Mouse (Mus musculus) hindbrain, embryonic 14.5 days (tissue): ENCODE data around the gene Dock9. TPM values are rescaled to one million over a fixed set of nuclear protein-coding genes. Genes with fewer than 3 reads are reported as not detected.
A peak's percentile ranks its signal among the peaks of the same experiment; 100 is the strongest.

Experiments used
- ATAC-seq: fragments of 200-750 bp; cut with Nextera tagmentation; 2 replicates; pipeline ENCODE4 v1.8.0; 2017; ENCODE audit warnings: moderate number of reproducible peaks, mild to moderate bottlenecking, moderate TSS enrichment, moderate library complexity; ENCODE audit not compliant: low FRiP score
- DNase-seq: peaks from one replicate; pipeline ENCODE4 v3.0.0-alpha.2; 2015; ENCODE audit warnings: low spot score
- H3K27ac ChIP-seq: fragments of 300-500 bp; sonication (generic); 2 replicates; pipeline ENCODE4 v1.5.1; 2014; ENCODE audit warnings: mild to moderate bottlenecking, moderate library complexity
- H3K27me3 ChIP-seq: fragments of 300-500 bp; sonication (generic); 2 replicates; pipeline ENCODE4 v1.6.1; 2014; ENCODE audit warnings: mild to moderate bottlenecking, low read length, mixed read lengths; ENCODE audit not compliant: control insufficient read depth, insufficient read depth
- H3K36me3 ChIP-seq: fragments of 300-500 bp; sonication (generic); replicated peaks from 2 replicates; pipeline ENCODE4 v1.6.1; 2014; ENCODE audit not compliant: control insufficient read depth, insufficient read depth
- H3K4me1 ChIP-seq: fragments of 300-500 bp; sonication (generic); replicated peaks from 2 replicates; pipeline ENCODE4 v1.6.1; 2014; ENCODE audit warnings: antibody characterized with exemption, low read length, mixed read lengths; ENCODE audit not compliant: control insufficient read depth, insufficient read depth
- H3K4me2 ChIP-seq: fragments of 300-500 bp; sonication (generic); replicated peaks from 2 replicates; pipeline ENCODE4 v1.6.1; 2014; ENCODE audit warnings: mild to moderate bottlenecking, moderate library complexity
- H3K4me3 ChIP-seq: fragments of 300-500 bp; sonication (generic); replicated peaks from 2 replicates; pipeline ENCODE4 v1.5.1; 2014; ENCODE audit warnings: mild to moderate bottlenecking, low read length
- H3K9ac ChIP-seq: fragments of 300-500 bp; sonication (generic); 2 replicates; pipeline ENCODE4 v1.6.1; 2014
- H3K9me3 ChIP-seq: fragments of 300-500 bp; sonication (generic); 2 replicates; pipeline ENCODE4 v1.6.1; 2016; ENCODE audit warnings: low read length; ENCODE audit not compliant: control insufficient read depth
- WGBS: fragments of 180-500 bp; shearing (Covaris S2); extraction: QIAGEN DNeasy Blood & Tissue Kit; methylation state at CpG from one replicate; pipeline ENCODE4 v1.1.7; 2014; 5-methylcytosine and 5-hydroxymethylcytosine counted together
- polyA plus RNA-seq: library from polyadenylated mRNA; unstranded; fragments of >200 nt; fragmentation: Nextera tagmentation; extraction: Ambion mirVana; gene quantifications from 2 replicates; pipeline ENCODE4 v1.2.1, GENCODE M21; 2014

Gene Dock9
- polyA plus RNA-seq, 1 experiment from 2014 or later = 15.4 TPM

DNA sequence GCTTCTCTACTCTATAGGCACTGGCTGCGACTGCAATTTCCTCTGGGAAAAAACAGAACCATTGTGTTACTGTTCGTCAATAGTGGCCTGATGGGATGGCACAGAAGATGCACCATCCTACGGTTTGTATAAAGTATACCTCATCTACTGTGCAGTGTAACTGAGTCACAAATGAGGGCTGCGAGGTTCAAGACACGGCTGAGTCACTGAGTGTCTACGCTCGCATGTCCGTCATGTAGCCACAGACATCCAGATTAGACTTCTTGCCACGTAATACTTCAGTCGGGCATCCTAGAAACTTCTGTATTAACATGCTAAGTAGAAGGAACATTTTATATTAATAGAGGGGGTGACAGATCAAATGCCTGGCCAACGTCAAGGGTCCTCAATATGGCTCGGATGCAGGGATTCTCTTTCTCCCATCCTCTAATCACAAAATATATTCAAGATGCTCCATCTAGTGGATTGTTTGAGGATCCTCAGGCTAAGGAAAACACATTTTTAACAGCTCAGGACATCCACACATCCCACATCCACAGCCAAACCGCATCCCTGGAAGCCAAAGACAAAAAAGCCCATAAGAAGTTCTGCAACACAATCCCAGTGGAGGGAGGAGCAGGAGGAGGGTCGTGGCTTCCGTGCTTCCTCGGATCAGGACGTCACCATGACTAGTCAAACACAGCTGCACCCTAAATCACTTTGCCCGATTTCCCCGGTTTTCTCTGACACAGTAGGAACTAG, 44.8 kb downstream of the Dock9 start:
- Histone ChIP-seq H3K36me3 (no peaks in the 10 kb centered on the region), H3K27ac (no peak overlapping the region), H3K27me3 (no peaks in the 10 kb centered on the region), H3K4me2 (no peak overlapping the region), H3K9ac (no peak overlapping the region), H3K9me3 (no peaks in the 10 kb centered on the region), H3K4me1 (no peaks in the 10 kb centered on the region), H3K4me3 (no peak overlapping the region)
- 71% methylated on average over 19 of the region's 19 CpGs for whole genome bisulfite sequencing
- DNase-seq = peak; percentile 67
- ATAC-seq = no peak

DNA sequence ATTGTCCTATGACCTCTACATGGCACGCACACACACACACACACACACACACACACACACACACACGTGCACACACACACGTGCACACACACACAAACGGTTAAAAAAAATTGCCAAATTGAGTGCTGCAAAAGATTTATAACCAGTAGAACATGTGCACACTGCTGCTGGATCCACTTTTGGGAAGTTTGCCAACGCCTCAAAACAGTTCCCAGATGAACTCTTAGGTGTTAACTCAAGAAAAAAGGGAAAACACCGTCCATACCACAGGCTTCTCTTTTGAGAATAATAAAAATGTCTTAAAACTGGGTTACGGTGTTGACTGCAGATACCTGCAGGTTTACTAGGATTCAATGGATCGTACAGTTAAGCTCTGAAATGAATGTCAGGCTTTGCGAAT, 48.0 kb downstream of the Dock9 start:
- Histone ChIP-seq H3K36me3 (no peaks in the 10 kb centered on the region), H3K9me3 (no peaks in the 10 kb centered on the region), H3K27ac (no peak overlapping the region), H3K4me2 (no peak overlapping the region), H3K27me3 (no peaks in the 10 kb centered on the region), H3K4me3 (no peak overlapping the region), H3K9ac (no peak overlapping the region), H3K4me1 (no peaks in the 10 kb centered on the region)
- 88% methylated on average over 9 of the region's 9 CpGs for WGBS
- DNase-seq (no peak), ATAC-seq (no peak)

DNA sequence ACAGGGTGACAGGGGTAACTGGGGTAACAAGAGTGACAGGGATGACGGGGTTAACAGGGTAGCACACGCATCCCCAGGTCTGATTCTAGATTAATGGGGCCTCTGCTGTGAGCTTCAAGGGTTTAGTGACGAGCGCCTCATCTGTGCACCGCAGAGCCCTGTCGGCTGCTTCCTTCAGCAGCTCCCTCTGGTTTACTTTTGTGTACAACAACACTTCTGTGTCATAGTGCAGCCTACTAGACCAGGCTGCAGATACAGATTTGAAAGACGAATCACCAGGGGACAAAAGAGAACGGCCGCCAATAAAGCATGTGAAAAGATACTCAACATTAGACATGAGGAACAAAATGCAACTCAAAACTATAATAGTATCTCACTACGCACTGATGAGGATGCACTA, 48.6 kb downstream of the Dock9 start:
- H3K4me2 ChIP-seq = no peak overlapping the region
- no peaks in the 10 kb centered on the region for H3K36me3 ChIP-seq
- 68% methylated on average over 10 of the region's 10 CpGs for WGBS
- H3K9ac ChIP-seq = no peak overlapping the region
- no peak for DNase-seq
- no peaks in the 10 kb centered on the region for H3K4me1 ChIP-seq
- H3K4me3 ChIP-seq = no peak overlapping the region
- H3K27me3 ChIP-seq = no peaks in the 10 kb centered on the region
- H3K27ac ChIP-seq = no peak overlapping the region
- no peaks in the 10 kb centered on the region for H3K9me3 ChIP-seq
- no peak for ATAC-seq

DNA sequence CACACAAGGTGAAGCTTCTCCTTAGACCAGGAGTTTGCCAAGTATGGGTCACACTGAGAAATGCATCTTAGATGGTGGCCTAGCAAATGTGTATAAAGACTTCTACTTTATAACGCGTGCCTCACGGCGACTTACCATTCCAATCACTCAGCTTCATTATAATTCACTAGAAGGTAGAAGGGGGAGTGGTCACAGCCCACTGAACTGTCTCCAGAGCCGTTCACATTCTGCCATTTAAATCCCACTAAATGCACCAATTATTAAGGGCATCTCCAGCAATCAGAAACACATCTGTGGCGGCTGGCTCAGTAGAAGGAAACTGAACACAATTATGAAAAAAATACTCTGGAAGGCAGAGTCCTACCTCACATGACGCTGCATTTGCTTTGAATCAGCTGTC, 50.3 kb downstream of the Dock9 start:
- Histone ChIP-seq H3K27me3 (no peaks in the 10 kb centered on the region), H3K4me1 (no peaks in the 10 kb centered on the region), H3K4me3 (no peak overlapping the region), H3K27ac (no peak overlapping the region), H3K9me3 (no peaks in the 10 kb centered on the region), H3K4me2 (no peak overlapping the region), H3K36me3 (no peaks in the 10 kb centered on the region), H3K9ac (no peak overlapping the region)
- ATAC-seq (no peak), DNase-seq (no peak)
- WGBS = 63% methylated on average over 7 of the region's 7 CpGs

DNA sequence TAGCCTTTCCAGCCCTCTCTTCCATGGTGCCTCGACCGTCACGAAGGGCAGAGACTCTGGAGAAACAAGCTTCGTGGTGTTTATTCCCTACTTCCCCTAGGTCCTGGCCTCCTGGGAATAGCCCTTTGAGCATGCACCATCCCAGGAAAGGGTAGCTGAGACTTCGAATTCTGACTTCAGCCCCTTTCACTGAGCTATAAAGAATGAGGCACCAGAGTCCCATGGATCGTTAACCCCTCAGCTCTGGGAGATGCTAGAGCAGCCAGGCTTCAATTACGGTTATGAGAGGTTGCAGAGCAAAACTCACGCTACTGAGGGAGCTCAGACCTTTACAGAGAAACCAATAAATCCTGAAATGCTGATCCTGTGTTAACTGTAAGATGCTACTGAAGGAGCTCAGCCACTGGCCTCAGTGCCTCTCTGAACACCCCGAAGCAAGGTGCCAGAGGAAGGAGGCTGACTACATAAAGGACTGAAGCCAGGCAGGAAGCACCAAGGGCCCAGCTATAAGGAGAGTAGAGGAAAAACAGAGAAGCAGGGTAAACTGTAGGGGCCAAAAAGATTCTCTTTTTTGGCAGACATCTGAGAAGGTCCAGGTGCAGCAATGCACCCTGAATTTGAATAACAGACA, 53.7 kb downstream of the Dock9 start:
- H3K27ac ChIP-seq = no peak overlapping the region

DNA sequence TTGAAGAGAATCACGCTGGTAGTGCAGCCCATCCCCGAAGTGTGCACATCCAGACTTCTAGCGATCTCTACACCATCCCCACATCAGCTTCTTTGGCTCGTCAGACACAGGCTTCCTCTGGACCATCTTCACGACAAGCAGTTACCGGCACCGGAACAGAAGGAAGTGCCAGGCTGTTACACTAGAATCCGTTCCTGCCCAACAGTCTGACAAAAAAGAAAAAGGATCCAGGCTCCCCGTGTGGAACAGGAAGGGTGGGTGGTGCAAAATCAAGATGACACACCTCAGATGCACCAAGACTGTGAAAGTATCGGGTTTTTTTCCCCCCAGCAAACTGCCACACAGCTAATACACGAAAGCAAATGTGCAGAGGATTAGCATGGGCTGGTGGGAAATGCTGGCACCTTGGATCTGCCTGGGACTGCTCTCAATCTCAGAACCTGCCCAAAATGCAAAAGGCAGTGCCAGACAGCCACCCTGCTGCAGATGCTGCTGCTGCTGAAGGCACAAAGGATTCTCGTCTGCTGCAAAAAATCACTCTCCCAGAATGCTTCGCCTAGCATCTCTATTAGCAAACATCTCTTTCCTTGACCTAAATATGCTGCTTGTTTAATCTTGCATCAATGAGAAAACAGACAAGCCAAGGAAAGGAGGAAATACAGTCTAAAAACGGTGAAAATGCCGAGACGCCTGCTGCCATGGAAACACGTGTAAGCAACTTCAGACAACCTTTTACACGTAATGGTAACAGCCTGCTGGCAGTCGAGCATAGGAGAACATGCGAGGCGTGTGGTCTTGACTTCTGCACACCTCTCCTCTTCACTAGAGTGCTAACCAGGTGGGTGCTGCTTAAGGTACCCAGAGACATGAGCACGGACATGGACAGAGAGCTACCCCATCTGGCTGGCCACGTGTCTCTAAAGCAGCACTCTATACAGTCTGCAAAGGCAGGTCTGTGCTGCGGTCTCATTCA, 58.9 kb downstream of the Dock9 start:
- ATAC-seq = peak; percentile 47
- H3K4me1 ChIP-seq = 0 out of 2 replicates have a peak, but pooled peaks cover 10% of the 10 kb centered on the region
- WGBS = 60% methylated on average over 24 of the region's 24 CpGs
- peak; percentile 56 for DNase-seq
- H3K4me3 ChIP-seq = peak overlapping the region; percentile 20
- H3K27ac ChIP-seq = peak overlapping the region; percentile 83
- H3K4me2 ChIP-seq = peak overlapping the region; percentile 42
- no peaks in the 10 kb centered on the region for H3K9me3 ChIP-seq
- no peaks in the 10 kb centered on the region for H3K27me3 ChIP-seq
- peak overlapping the region; percentile 47 for H3K9ac ChIP-seq
- no peaks in the 10 kb centered on the region for H3K36me3 ChIP-seq

More for the DNA sequence above, 53.7 kb downstream of the Dock9 start:
- Histone ChIP-seq H3K27me3 (no peaks in the 10 kb centered on the region), H3K9me3 (no peaks in the 10 kb centered on the region), H3K4me3 (no peak overlapping the region), H3K4me1 (0 out of 2 replicates have a peak, but pooled peaks cover 4% of the 10 kb centered on the region), H3K9ac (no peak overlapping the region), H3K36me3 (no peaks in the 10 kb centered on the region), H3K4me2 (no peak overlapping the region)
- DNase-seq (no peak), ATAC-seq (no peak)
- 60% methylated on average over 9 of the region's 9 CpGs for WGBS

DNA sequence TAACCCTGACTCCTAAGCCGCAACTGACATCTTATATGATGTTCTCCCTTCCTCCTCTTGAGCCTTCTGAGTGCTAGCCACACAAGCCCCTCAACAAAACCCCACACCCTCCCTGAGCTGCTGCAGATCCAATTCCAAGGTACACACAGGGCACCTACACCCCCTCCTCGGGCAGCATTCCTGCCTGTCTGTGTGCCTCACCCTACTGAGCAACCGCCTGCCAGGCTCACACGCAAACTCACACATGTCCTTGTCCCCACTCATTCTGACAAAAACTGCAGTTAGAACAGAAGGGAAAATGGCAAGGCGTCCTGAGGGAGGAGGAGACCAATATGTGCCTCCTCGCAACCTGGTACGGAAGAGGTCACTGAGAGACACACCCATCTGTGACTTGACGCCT, 60.4 kb downstream of the Dock9 start:
- WGBS = 88% methylated on average over 8 of the region's 8 CpGs
- peak overlapping the region; percentile 20 for H3K4me3 ChIP-seq
- H3K9me3 ChIP-seq = no peaks in the 10 kb centered on the region
- peak overlapping the region; percentile 42 for H3K4me2 ChIP-seq
- no peak for DNase-seq
- no peak overlapping the region for H3K9ac ChIP-seq
- H3K36me3 ChIP-seq = no peaks in the 10 kb centered on the region
- no peak overlapping the region for H3K27ac ChIP-seq
- no peak for ATAC-seq
- 0 out of 2 replicates have a peak, but pooled peaks cover 10% of the 10 kb centered on the region for H3K4me1 ChIP-seq
- H3K27me3 ChIP-seq = no peaks in the 10 kb centered on the region

DNA sequence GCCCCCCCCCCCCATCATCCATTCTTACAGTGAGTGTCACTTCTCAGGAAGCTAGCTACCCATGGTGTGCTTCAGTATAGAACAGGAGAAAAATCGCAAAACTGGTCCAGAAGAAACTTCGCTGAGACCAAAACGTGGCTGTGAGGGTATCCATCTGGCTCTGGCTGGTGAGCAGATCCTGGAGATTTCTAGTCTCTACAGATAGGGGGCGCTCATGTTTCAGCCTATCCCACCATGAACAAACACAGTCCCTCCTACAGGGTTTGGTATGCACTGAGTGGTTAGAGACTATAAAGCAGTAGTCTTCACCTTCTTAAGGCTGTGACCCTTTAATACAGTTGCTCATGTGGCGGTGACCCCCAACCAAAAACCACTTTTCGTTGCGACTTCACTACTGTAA, 62.0 kb downstream of the Dock9 start:
- Histone ChIP-seq H3K27ac (no peak overlapping the region), H3K36me3 (no peaks in the 10 kb centered on the region), H3K4me2 (no peak overlapping the region), H3K4me3 (no peak overlapping the region), H3K27me3 (no peaks in the 10 kb centered on the region), H3K9ac (no peak overlapping the region), H3K4me1 (0 out of 2 replicates have a peak, but pooled peaks cover 10% of the 10 kb centered on the region), H3K9me3 (no peaks in the 10 kb centered on the region)
- WGBS = 64% methylated on average over 7 of the region's 7 CpGs
- no peak for ATAC-seq
- DNase-seq = no peak

DNA sequence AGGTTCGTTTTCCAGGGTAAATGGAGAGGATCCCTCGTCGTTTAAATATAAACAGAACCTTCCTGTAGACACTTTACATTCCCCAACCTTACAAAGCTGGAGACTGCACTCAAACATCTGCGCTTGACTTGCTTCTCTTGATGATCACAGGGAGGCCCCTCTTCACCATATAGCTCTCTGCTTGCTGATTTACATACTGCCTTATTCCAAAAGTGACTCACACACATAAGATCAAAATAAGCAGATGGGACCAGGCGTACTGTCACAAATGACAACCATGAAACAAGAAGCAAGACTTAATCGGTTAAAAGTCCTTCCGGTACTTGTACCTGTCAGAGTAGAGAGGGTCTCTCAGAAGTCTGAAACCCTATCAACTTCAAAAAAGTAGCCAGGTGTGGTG, 63.4 kb downstream of the Dock9 start:
- 0 out of 2 replicates have a peak, but pooled peaks cover 9% of the 10 kb centered on the region for H3K4me1 ChIP-seq
- no peak overlapping the region for H3K4me3 ChIP-seq
- H3K27me3 ChIP-seq = no peaks in the 10 kb centered on the region
- no peaks in the 10 kb centered on the region for H3K9me3 ChIP-seq
- no peak for ATAC-seq
- no peak overlapping the region for H3K4me2 ChIP-seq
- H3K9ac ChIP-seq = no peak overlapping the region
- no peaks in the 10 kb centered on the region for H3K36me3 ChIP-seq
- H3K27ac ChIP-seq = no peak overlapping the region
- 91% methylated on average over 7 of the region's 7 CpGs for WGBS
- DNase-seq = no peak
